Mouse (Mus musculus): Measurements from ENCODE around the gene Tiam1. TPM values are rescaled to one million over a fixed set of nuclear protein-coding genes. Genes with fewer than 3 reads are reported as not detected.
A peak's percentile ranks its signal among the peaks of the same experiment; 100 is the strongest.

Gene Tiam1
- polyA plus RNA-seq, 1 experiment from 2014 or later = 3.7 TPM

- 4% methylated on average over 20 of the region's 20 CpGs for WGBS
Observed at GRCm38 (mm10) chr16:90142247-90142573, 1.4 kb downstream of the Tiam1 start.

GRCm38 (mm10) chr16:90141556-90141955 lies 2.0 kb downstream of the Tiam1 start:
- peaks cover 14% of the 10 kb centered on the region for H3K4me1 ChIP-seq (ENCODE audit: insufficient read depth, low read depth, low read length)
- H3K4me3 ChIP-seq (ENCODE audit: low read depth, low read length) = no peak overlapping the region
- TF ChIP-seq EP300 (IDR thresholded peaks at IDR 0.05) = no peak
- no peak for TF ChIP-seq CTCF (IDR thresholded peaks at IDR 0.05)
- no peaks in the 10 kb centered on the region for H3K9me3 ChIP-seq (ENCODE audit: low read length)
- ATAC-seq = no peak
- H3K36me3 ChIP-seq (ENCODE audit: insufficient read depth, low read length) = no peaks in the 10 kb centered on the region
- H3K27ac ChIP-seq (ENCODE audit: low read length) = no peak overlapping the region
- no peak for DNase-seq (ENCODE audit: low spot score)
- H3K27me3 ChIP-seq (replicated peaks; ENCODE audit: insufficient read depth, low read length) = 0 out of 2 replicates have a peak, but pooled peaks cover 7% of the 10 kb centered on the region
- no peak overlapping the region for H3K9ac ChIP-seq (replicated peaks; ENCODE audit: low read depth)
- 52% methylated on average over 9 of the region's 9 CpGs for WGBS
- no peak overlapping the region for H3K4me2 ChIP-seq (replicated peaks; ENCODE audit: low read depth, low read length)

More at GRCm38 (mm10) chr16:90142247-90142573, 1.4 kb downstream of the Tiam1 start:
- Histone ChIP-seq H3K36me3 (ENCODE audit: insufficient read depth, low read length) (no peaks in the 10 kb centered on the region), H3K9me3 (ENCODE audit: low read length) (no peaks in the 10 kb centered on the region), H3K4me3 (ENCODE audit: low read depth, low read length) (peak overlapping the region; percentile 44), H3K27me3 (replicated peaks; ENCODE audit: insufficient read depth, low read length) (0 out of 2 replicates have a peak, but pooled peaks cover 7% of the 10 kb centered on the region), H3K27ac (ENCODE audit: low read length) (no peak overlapping the region), H3K9ac (replicated peaks; ENCODE audit: low read depth) (no peak overlapping the region), H3K4me1 (ENCODE audit: insufficient read depth, low read depth, low read length) (peaks cover 14% of the 10 kb centered on the region), H3K4me2 (replicated peaks; ENCODE audit: low read depth, low read length) (peak overlapping the region; percentile 94)
- no peak for ATAC-seq
- TF ChIP-seq CTCF (IDR thresholded peaks at IDR 0.05) (no peak), EP300 (IDR thresholded peaks at IDR 0.05) (no peak)
- DNase-seq (ENCODE audit: low spot score) = no peak

- ATAC-seq = no peak
- peaks cover 14% of the 10 kb centered on the region for H3K4me1 ChIP-seq (ENCODE audit: insufficient read depth, low read depth, low read length)
- H3K9ac ChIP-seq (replicated peaks; ENCODE audit: low read depth) = no peak overlapping the region
- H3K9me3 ChIP-seq (ENCODE audit: low read length) = no peaks in the 10 kb centered on the region
- no peaks in the 10 kb centered on the region for H3K36me3 ChIP-seq (ENCODE audit: insufficient read depth, low read length)
- H3K27ac ChIP-seq (ENCODE audit: low read length) = no peak overlapping the region
- 0 out of 2 replicates have a peak, but pooled peaks cover 7% of the 10 kb centered on the region for H3K27me3 ChIP-seq (replicated peaks; ENCODE audit: insufficient read depth, low read length)
- H3K4me2 ChIP-seq (replicated peaks; ENCODE audit: low read depth, low read length) = no peak overlapping the region
- TF ChIP-seq EP300 (IDR thresholded peaks at IDR 0.05) = no peak
- TF ChIP-seq CTCF (IDR thresholded peaks at IDR 0.05) = no peak
- H3K4me3 ChIP-seq (ENCODE audit: low read depth, low read length) = no peak overlapping the region
- WGBS = 93% methylated on average over 10 of the region's 10 CpGs
- no peak for DNase-seq (ENCODE audit: low spot score)
Observed at GRCm38 (mm10) chr16:90140571-90140970, 3.0 kb downstream of the Tiam1 start.

GRCm38 (mm10) chr16:90139696-90140095 lies 3.9 kb downstream of the Tiam1 start:
- DNase-seq (ENCODE audit: low spot score) = no peak
- TF ChIP-seq EP300 (IDR thresholded peaks at IDR 0.05) = no peak
- TF ChIP-seq CTCF (IDR thresholded peaks at IDR 0.05) = no peak
- Histone ChIP-seq H3K4me1 (ENCODE audit: insufficient read depth, low read depth, low read length) (peaks cover 14% of the 10 kb centered on the region), H3K36me3 (ENCODE audit: insufficient read depth, low read length) (no peaks in the 10 kb centered on the region), H3K9me3 (ENCODE audit: low read length) (no peaks in the 10 kb centered on the region), H3K27ac (ENCODE audit: low read length) (no peak overlapping the region), H3K27me3 (replicated peaks; ENCODE audit: insufficient read depth, low read length) (0 out of 2 replicates have a peak, but pooled peaks cover 7% of the 10 kb centered on the region), H3K4me2 (replicated peaks; ENCODE audit: low read depth, low read length) (no peak overlapping the region), H3K9ac (replicated peaks; ENCODE audit: low read depth) (no peak overlapping the region), H3K4me3 (ENCODE audit: low read depth, low read length) (no peak overlapping the region)
- WGBS = 70% methylated on average over 9 of the region's 9 CpGs
- ATAC-seq = no peak

- Histone ChIP-seq H3K4me3 (ENCODE audit: low read depth, low read length) (no peak overlapping the region), H3K27me3 (replicated peaks; ENCODE audit: insufficient read depth, low read length) (0 out of 2 replicates have a peak, but pooled peaks cover 7% of the 10 kb centered on the region), H3K9me3 (ENCODE audit: low read length) (no peaks in the 10 kb centered on the region), H3K36me3 (ENCODE audit: insufficient read depth, low read length) (no peaks in the 10 kb centered on the region), H3K27ac (ENCODE audit: low read length) (no peak overlapping the region), H3K4me1 (ENCODE audit: insufficient read depth, low read depth, low read length) (peaks cover 11% of the 10 kb centered on the region), H3K4me2 (replicated peaks; ENCODE audit: low read depth, low read length) (no peak overlapping the region), H3K9ac (replicated peaks; ENCODE audit: low read depth) (no peak overlapping the region)
- DNase-seq (ENCODE audit: low spot score) (no peak), ATAC-seq (no peak)
- no peak for TF ChIP-seq CTCF (IDR thresholded peaks at IDR 0.05)
- TF ChIP-seq EP300 (IDR thresholded peaks at IDR 0.05) = no peak
- 62% methylated on average over 12 of the region's 12 CpGs for WGBS
Observed at GRCm38 (mm10) chr16:90138151-90138550, 5.4 kb downstream of the Tiam1 start.

- ATAC-seq = no peak
- DNase-seq (ENCODE audit: low spot score) = no peak
Observed at GRCm38 (mm10) chr16:90137175-90137574, 6.4 kb downstream of the Tiam1 start.

GRCm38 (mm10) chr16:90135580-90135979 lies 8.0 kb downstream of the Tiam1 start:
- no peak overlapping the region for H3K27ac ChIP-seq (ENCODE audit: low read length)
- no peak overlapping the region for H3K4me3 ChIP-seq (ENCODE audit: low read depth, low read length)
- no peak overlapping the region for H3K9ac ChIP-seq (replicated peaks; ENCODE audit: low read depth)
- peak; percentile 45 for TF ChIP-seq CTCF (IDR thresholded peaks at IDR 0.05)
- TF ChIP-seq EP300 (IDR thresholded peaks at IDR 0.05) = no peak
- H3K36me3 ChIP-seq (ENCODE audit: insufficient read depth, low read length) = no peaks in the 10 kb centered on the region
- 84% methylated on average over 3 of the region's 3 CpGs for WGBS
- no peaks in the 10 kb centered on the region for H3K9me3 ChIP-seq (ENCODE audit: low read length)
- no peak for ATAC-seq
- no peak for DNase-seq (ENCODE audit: low spot score)
- H3K4me2 ChIP-seq (replicated peaks; ENCODE audit: low read depth, low read length) = no peak overlapping the region
- no peaks in the 10 kb centered on the region for H3K27me3 ChIP-seq (replicated peaks; ENCODE audit: insufficient read depth, low read length)
- H3K4me1 ChIP-seq (ENCODE audit: insufficient read depth, low read depth, low read length) = no peaks in the 10 kb centered on the region

More at GRCm38 (mm10) chr16:90137175-90137574, 6.4 kb downstream of the Tiam1 start:
- H3K9ac ChIP-seq (replicated peaks; ENCODE audit: low read depth) = no peak overlapping the region
- no peak overlapping the region for H3K27ac ChIP-seq (ENCODE audit: low read length)
- TF ChIP-seq EP300 (IDR thresholded peaks at IDR 0.05) = no peak
- no peak for TF ChIP-seq CTCF (IDR thresholded peaks at IDR 0.05)
- 96% methylated on average over 19 of the region's 23 CpGs for WGBS
- no peaks in the 10 kb centered on the region for H3K36me3 ChIP-seq (ENCODE audit: insufficient read depth, low read length)
- H3K4me2 ChIP-seq (replicated peaks; ENCODE audit: low read depth, low read length) = no peak overlapping the region
- H3K9me3 ChIP-seq (ENCODE audit: low read length) = no peaks in the 10 kb centered on the region
- H3K4me3 ChIP-seq (ENCODE audit: low read depth, low read length) = no peak overlapping the region
- H3K27me3 ChIP-seq (replicated peaks; ENCODE audit: insufficient read depth, low read length) = 0 out of 2 replicates have a peak, but pooled peaks cover 1% of the 10 kb centered on the region
- peaks cover under 1% of the 10 kb centered on the region; the same call in 1 of the 2 replicates for H3K4me1 ChIP-seq (ENCODE audit: insufficient read depth, low read depth, low read length)
